Mouse (Mus musculus): ENCODE results near the gene Padi2.

The Padi2 gene

GRCm38 (mm10) chr4:140881771-140882170 is 24.4 kb upstream of the Padi2 start:
- DNase-seq, result no peak

GRCm38 (mm10) chr4:140882365-140882764 is 23.8 kb upstream of the Padi2 start:
- DNase-seq, result no peak

GRCm38 (mm10) chr4:140882981-140883380 is 23.2 kb upstream of the Padi2 start:
- DNase-seq, result no peak

GRCm38 (mm10) chr4:140883852-140884251 is 22.3 kb upstream of the Padi2 start:
- no peak for DNase-seq

- DNase-seq, result no peak
Measured at GRCm38 (mm10) chr4:140891525-140892162, 14.5 kb upstream of the Padi2 start.

- DNase-seq, result no peak
Measured at GRCm38 (mm10) chr4:140892163-140892530, 14.0 kb upstream of the Padi2 start.

DNA sequence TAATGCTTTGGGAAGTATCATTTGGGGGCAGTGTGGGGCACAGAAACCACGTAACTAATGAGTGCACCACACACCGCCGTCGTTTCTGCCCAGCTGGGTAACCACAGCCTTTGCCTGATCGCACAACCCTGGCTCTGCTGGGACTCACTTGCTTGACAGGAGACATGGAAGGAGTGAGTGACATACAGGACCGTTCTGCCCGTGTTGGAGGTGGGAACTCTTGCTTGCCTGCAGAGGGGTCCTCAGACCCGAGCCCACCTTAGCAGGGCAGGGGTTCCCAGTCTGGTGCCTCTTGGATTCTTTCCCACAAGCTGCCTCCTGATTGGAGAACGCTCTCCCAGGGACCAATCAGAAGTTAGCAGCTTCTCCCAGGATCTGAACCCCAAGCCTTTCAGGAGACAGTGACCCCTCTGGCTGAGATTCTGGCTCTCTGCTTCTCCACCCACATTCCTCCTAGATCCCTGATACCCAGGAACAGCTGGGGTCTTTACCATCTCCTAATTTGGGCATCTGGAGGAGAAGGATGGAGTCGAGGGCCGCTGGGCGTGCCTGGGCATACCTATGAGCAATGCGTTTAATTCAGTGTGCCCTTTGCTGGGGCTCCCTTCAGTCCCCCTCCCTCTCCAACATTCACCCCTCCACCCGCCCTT is 1.2 kb upstream of the Padi2 start:
- no peak for DNase-seq

DNA sequence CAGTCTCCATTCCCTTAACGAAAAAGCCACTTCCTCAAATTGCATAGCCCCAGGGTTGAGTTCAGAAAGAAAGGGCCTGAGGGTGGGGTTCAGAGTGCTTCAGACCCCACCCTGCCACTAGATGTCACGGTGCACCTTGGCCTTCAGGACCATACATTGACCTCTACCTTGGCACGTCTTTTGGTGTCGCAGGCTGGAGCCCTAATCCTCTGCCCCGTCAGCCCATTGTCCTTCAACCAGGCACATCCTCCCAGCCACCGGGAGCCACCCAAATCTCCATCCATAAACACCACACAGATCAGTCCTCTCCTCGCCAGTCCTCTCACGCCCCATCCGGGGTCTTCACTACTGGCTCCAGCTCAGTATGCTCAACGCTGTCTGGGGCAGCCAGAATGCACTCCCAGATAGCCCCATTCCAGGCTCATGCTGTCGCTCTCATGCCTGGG is 695 bp upstream of the Padi2 start:
- DNase-seq, result no peak

DNA sequence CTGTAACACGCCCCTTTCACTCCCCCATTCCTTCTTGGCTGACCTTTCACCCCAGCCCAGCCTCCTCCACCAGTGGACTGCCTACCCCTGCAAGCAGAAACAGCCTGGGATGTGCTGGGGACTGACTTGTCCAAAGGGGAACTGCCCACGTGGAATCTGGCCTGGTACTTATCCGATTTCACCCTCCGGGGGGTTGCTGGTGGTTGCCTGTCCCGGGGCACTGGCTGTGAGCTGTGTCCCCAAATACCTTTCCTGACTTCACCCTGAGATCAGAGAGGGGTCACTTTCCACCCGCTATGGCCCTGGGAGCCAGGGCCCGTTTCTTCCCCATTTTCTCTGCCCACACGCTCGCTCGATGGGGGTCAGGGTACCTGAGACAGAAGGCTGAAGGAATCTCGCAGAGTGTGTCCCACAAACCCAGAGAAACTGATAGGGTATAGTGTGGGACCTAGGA is 710 bp downstream of the Padi2 start:
- DNase-seq, result no peak

DNA sequence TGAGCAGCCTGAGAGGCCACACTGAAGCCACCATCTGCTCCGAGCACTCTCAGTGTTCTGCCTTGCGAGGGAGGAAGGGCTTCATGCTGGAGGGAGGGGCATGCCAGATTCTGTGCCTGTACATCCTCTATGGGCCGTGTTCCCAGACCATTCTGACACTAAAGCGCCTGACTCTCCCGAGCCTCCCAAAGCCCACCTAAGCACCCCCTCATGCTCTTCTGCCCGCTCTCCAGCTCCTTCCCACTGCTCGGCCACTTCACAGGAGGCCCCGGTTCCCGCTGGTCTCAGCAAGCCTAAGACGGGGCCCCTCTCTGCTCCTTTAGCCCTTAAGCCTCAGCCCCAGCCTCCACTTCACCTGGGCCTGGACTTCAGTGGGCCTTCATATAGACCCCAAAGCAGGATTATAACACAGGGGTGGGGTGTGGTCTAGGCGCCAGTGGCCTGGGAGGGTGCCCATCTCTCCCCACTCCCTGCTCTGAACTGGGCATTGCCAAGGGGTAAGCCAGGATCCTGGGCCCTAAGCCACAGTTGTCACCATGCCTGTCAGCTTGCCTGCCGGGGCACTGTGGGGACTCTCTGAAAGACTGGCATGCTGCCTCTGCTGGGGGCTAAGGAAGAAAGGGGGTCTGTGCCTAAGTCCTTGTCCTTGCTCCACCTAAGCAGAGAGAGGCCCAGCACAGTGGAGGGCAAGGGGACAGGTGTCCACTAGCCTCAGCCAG is 1.3 kb downstream of the Padi2 start:
- no peak for DNase-seq

GRCm38 (mm10) chr4:140908627-140909026 is 2.5 kb downstream of the Padi2 start:
- DNase-seq, result no peak

- no peak for DNase-seq
Measured at GRCm38 (mm10) chr4:140909536-140909935, 3.4 kb downstream of the Padi2 start.

GRCm38 (mm10) chr4:140910661-140911310 is 4.6 kb downstream of the Padi2 start:
- DNase-seq, result no peak

- DNase-seq, result no peak
Measured at GRCm38 (mm10) chr4:140911416-140911815, 5.3 kb downstream of the Padi2 start.

DNA sequence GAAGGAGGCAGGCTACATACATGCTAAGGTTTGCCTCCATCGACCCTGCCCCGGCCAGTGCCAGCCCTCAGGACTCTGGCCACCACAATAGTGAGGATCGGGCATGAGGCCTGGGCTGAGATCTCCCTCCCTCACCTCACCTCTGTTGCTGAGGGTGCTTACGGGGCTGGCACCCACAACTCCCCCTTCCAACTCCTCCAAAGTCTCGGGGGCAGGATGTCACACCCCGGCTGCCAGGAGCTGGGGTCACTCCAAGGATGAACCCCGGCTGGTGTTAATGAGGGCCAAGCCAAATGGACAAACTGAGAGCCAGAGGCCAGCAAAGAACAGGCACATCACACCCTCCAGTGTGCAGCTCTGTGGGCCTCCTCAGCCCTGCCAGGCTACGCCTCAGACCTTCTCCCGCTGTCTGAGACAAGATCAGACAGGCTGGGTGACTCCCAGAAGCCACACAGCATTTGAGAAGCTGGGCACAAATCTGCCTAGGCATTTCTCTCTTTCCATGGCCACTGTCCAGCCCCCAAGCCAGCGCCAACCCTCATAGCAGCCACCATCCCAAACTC is 6.2 kb downstream of the Padi2 start:
- no peak for DNase-seq

DNA sequence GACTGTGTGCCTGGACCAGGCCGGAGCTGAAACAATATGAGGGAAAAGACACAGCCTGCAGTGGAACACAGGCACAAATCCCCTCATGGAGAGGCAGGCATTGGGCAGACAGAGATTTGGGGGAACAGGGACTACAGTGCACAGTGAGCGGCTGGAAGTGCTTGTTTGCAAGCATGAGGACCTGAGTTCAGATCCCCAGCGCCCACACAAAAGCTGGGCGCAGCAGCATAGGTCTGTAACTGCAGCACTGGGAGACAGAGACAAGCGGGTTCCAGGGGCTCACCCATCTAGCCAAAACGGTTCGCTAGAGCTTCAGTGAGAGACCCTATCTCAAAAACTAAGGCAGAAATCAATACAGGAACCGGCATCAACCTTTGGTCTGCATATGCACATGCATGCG is 7.4 kb downstream of the Padi2 start:
- DNase-seq, result no peak

DNA sequence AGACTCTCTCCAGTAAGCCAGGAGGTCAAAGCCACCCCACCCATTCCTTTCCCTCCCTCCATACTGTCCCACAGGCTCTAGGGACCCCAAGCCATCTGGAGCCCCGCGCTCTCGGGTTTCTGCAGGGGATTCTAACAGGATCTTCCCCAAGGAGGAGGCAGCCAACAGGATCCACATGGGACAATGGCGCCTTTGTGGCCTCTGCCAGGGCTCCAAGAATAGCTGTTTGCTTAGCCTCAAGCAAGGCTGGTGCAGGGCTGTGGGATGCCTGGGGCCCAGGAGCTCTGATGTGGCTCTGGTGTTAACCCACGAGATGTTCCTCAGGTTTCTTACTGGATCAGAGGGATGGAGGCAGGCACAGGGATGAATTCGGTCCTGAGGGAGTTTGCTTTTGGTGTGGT is 8.6 kb downstream of the Padi2 start:
- DNase-seq, result no peak

- no peak for DNase-seq
Measured at GRCm38 (mm10) chr4:140915235-140915634, 9.1 kb downstream of the Padi2 start.

GRCm38 (mm10) chr4:140916296-140916695 is 10.2 kb downstream of the Padi2 start:
- no peak for DNase-seq

- DNase-seq, result no peak
Measured at GRCm38 (mm10) chr4:140917451-140917850, 11.3 kb downstream of the Padi2 start.

DNA sequence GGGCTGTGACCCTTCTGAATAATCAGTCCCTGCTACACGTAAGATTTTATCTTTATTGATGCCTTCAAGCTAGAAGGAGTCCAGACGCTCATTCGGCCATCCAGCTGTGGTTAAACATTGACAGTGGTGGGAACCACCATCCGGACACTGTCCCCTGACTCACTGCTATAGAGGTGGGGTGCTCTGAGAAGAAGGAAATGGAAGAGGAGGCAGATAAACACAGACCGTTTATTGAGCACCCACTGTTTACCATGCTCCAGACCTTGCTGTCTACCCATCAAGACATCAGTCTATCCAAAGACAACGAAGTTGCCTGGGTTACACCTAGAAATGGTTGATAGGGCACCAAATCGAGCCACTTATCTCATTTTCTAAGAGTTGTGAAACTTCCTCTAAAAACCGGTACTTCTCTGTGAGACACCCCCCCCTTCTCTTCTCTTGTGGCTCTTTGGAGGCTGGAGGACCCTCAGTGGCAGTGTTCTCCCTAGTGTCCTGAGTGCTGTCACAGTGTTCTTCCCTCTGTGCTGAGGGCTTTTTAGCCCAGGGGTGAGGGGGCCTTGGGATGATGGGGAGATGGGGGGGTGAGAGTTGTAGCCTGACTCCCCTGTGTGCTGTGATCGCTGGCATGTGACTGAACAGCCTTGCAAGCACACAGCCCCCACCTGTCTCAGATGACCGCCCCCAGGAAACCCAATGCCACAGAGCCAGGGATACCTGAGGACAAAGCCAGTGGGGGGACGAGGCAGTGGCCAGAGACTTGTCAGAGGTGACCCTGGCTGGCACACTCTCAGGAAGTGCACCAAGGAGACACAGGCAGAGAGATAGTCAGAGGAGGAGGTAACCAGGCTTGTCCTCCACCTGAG is 14.1 kb downstream of the Padi2 start:
- no peak for DNase-seq

- no peak for DNase-seq
Measured at GRCm38 (mm10) chr4:140922508-140922907, 16.4 kb downstream of the Padi2 start.
